Mouse (Mus musculus) gastrocnemius, postnatal 14 days (tissue): ENCODE data around the gene Mgea5. TPM values are rescaled to one million over a fixed set of nuclear protein-coding genes. Genes with fewer than 3 reads are reported as not detected.
A peak's percentile ranks its signal among the peaks of the same experiment; 100 is the strongest.

Source experiments
- DNase-seq: peaks from one replicate; pipeline ENCODE4 v3.0.0; 2021; ENCODE audit warnings: mixed read lengths
- intact Hi-C: fragments of 180-260 bp; cut with DNase I; formaldehyde crosslinking; loops from one replicate; pipeline ENCODE4 v1.15.1; 2025; ENCODE audit warnings: low total_unique reads
- total RNA-seq, 2 experiments: library from RNA; stranded (reverse); gene quantifications; 2 replicates each; pipeline ENCODE4 v1.2.3; 2021

Gene Mgea5
- total RNA-seq, 2 experiments from 2014 or later, result 28.6 to 29.6 TPM

DNA sequence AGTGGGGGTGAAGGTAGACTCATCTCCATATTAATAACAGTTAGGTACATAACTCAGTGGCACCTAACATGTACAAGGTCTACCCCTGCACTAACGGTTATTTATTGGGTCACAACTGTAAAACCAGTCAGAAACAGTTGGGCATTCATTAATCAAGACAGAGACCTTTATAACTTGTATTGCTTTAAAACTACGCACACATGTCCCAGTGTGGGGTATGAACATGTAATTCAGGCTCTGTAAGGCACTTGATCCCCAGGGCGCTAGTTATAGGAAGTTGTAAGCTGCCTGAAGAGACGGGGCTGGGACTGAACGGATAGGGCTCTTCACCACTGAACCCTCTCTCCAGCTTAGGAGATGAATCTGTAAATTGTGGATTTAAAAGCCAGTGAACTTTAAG lies 25.0 kb downstream of the Mgea5 start:
- intact Hi-C loops, result no loop called here

DNA sequence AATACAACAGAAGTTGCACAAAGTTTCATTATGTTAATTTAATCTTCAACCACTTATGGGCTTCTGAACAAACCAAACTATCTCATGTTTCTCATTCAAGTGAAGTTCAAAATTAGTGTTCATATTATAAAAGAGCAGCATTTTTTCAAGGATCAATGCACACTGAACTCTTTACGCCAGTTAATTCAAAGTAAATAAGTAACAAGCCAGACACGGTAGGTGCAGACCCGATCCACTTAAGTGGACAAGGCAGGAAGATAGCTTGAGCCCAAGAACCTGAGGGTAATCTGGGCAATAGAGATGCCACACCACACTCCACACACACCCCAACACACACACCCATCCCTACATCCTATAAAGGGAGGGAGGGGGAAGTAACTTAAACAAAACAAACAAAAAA lies 30.1 kb downstream of the Mgea5 start:
- no peak for DNase-seq
- intact Hi-C loops, result no loop called here

More for the DNA sequence above, 25.0 kb downstream of the Mgea5 start:
- DNase-seq, result no peak

DNA sequence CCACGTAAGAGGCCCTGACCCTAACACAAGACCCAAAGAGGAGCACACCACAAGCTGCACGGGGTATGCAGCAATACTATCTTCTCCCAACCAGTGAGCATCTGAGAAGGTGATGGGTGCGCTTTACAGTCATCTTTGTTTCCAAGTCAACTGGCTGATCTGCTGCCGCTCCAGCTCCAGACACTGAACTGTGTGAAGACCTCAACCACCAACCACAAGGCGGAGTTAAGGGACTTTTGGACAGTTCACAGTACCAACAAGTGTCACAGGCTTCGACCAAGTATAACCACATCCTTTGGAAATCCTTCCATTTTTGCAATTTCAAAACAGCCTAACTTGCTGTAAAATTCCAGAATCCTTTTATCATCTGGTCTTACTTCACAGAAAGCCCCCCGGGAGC lies 31.8 kb downstream of the Mgea5 start:
- DNase-seq, result no peak
- intact Hi-C loops, result no loop called here

DNA sequence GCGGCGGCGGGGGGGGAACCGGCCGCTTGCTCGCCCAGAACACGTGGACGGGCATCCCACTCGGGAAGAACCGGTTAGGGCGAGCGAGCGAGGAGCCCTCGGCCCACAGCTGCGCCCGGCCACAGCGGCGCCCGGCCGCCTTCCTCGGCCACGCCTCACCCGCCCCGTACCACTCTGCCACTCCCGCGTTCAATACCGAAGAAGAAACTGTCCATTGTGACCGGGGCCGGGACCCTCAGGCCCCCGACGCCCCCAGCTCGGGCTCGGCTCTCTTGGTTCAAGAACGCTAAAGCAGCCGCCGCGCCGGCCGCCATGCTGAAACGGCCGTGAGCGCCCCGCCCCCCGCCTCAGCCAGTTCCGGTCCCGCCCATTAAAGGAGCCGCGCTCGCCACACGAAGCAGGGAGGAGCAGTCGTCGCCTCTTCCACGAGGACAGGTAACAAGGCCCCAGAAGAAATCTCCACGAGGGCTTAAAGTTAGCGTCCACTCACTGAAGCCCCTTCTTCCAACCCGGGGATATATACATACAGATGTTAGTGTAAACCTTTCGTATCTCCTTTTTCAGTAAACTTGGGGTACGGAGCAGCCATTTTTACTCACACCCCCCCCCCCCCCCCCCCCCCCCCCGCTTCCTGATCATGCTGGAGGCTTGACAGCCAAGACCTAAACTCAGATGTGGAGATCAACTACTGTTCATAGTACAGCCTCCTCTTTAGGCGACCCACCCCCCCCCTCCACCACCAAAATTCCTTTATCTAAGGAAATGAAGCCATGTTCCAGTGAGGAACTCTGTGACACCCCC lies 34.2 kb downstream of the Mgea5 start, which contains the start of gene Npm3:
Gene Npm3 (minus strand): TSS at position 349 of the 801 bp plus-strand sequence.
- intact Hi-C loops, result no loop called here
- peak; percentile 84 for DNase-seq

DNA sequence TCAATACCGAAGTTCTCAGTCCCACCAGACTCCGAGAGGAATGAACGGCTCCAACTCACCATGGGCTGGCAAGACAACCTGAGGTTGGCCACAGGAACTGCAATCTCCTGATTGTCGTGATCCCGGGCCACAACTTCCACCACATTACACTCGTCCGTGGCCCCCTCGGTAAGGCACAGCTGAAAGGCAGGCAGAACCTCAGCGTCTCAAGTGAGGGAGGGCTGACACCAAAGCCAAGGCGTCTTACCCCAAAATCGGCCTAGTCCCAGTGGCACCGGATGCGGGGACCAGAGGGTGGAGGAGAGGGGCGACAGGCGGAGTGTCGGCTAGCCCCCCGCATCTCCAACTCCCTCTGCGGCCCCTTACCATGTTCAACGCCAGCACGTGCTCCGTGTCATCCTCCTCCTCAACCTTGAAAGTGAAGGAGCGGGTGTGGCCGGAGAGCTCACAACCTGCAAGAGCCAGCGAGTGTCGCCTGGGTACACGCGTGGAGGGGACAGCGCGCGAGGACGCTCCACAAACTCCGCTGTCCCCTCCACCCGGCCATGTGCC lies 34.9 kb downstream of the Mgea5 start:
- intact Hi-C loops, result no loop called here
- DNase-seq, result no peak

DNA sequence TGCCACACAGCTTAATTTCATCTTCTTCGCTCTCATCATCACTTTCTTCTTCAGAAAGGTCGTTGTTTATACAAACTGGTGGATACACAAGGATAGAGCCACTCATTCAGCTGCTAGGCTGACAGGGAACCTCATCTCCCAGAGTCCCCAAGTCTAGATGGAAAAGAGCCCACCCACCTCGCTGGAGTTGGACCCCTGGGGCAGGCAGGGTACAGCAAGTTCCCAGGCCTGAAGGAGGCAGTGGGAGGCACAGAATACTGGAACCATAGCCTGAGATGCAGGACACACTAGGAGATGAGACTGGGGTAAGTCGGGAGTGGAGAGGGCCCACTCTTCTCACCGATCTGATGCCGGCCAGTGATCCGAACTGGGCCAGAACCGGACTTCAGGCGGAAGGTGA lies 35.4 kb downstream of the Mgea5 start:
- intact Hi-C loops, result no loop called here
- DNase-seq, result no peak

DNA sequence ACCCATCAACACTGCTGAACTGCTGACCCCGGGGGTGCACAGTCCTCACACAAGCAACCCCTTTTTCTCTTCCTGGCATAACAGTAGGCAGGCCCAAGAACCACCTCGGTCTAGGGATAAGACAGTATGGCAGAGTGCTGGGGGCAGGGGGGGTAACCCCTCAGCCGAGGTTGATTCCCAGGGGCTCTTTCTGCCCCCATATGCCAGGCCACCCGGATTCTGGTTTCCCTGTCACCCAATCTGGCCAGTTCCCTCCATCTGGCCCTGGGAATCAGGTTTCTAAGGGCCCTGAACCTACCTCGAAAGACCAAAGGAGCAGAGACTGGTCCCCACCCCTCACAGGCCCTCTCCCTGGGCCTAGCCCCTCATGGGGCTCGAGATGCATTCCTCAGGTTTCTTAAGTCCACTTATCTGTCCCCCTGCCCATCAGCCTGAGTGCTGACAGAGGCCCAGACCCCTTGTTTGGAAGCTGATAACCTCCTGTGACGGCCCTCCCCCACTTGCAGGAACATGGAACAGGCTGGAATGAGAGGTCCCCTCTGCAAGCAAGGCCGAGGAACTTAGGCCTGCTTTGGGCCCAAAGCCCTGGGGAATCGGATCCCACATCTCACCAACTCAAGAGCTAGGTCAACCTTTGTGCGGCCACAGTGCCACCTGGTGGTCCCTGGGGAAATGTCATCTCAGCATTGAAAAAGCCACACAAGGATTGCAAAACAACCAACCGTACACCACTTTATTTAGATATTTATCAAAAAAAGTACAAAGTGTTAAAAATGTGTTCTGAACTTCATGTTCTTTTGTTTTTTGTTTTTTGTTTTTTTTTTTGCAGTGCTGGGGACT lies 36.4 kb downstream of the Mgea5 start:
- peak; percentile 83 for DNase-seq
- intact Hi-C loops, result no loop called here

DNA sequence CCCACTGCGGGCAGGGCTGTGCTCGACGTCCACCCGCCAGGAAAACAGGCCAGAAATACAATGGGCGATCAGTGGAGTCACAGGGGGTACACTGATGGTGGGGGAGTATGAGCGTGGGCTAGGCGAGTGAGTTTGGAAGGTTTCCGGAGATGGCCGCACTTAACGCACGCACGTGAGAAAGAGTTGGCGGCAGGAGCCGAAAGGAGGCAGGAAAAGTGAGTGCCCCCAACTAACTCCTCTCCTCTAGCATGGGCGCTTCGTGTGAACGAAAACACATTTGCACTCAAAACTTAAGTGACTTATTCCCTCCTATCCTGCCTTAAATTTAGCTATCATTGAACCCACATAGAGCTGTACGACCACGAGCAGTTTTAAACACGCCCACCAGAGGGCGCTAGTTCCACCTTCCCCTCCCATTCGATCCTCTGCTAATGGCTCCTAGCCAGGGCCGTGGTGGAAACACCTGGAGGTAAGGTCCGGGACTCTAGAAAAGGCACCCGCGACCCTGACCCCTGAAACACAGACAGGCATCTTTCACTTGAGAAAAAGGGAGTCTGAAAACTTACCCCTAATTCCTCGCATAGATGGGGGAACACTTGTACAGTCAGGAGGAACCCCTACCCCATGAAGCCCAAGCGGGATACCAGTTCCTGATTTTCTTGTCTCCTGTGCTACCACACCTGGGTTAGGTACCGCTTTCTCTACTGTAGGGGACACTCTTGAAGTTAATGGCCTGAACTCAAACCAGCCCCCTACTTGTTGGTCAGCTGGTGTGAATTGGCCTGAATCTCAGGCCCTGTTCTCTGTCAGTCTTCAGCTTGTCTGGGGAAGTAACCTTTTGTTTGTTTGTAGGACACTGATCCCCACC lies 37.2 kb downstream of the Mgea5 start:
- peak; percentile 75 for DNase-seq
- intact Hi-C loops, result no loop called here

DNA sequence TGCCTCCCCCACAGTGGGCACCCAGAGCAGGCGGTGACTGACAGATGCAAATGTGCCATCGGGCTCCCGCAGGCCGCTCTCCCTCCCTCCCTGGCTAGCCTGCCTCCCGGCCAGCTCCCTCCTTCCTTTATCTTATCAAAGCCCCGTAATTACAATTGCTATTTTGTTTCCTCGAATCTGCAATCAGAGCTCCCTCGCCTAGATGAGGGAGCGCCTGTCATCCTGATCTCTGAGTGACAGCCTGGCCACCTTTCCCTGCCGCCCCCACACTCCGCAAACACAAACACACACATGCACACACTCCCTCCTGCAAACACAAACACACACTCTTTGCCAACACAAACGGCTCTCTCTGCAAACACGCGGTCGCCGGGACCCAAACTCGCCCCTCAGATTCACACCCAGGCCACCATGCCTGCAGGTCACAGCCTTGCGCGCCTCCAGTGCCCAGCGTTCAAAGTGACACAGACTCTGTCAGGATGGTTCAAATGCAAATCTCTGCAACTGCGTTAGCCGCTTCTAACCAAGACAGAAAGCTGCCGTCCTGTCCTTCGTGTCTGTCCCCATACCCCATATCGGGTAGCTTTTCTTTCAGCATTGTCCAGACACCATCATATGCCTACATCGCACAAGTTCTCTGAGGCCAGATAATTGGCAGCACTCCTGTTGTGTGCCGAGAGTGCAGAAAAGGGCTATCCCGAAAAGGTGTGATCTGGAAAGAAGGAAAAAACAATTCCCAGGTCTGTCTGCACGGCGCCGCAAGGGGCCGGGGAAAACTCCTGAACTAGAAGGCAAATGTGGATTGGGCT lies 38.1 kb downstream of the Mgea5 start:
- DNase-seq, result no peak
- intact Hi-C loops, result loop anchor here (2.0 kb wide), 1 partner anchor 173 kb away; no protein-coding TSS in a partner anchor

DNA sequence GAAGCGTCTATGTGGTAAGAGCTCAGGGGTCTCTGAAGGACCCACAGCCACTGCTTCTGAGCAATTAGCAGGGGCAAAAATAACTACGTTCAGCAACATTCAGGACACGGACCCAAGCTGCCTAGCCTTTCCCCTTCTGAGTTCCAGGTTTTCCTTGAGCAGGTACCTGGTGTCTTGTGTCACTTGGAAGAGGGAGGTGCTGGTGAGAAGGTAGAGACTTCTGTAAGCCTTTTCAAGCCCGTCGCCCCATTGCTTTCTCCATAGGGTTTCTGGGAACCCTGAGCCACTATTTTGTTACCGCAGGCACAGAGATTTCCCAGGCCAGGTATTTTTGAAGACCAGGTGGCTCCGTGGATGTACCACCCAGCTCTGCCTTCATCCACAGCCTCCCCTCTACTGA lies 40.0 kb downstream of the Mgea5 start:
- no peak for DNase-seq
- intact Hi-C loops, result loop anchor here (2.0 kb wide), 1 partner anchor 171 kb away; no protein-coding TSS in a partner anchor

DNA sequence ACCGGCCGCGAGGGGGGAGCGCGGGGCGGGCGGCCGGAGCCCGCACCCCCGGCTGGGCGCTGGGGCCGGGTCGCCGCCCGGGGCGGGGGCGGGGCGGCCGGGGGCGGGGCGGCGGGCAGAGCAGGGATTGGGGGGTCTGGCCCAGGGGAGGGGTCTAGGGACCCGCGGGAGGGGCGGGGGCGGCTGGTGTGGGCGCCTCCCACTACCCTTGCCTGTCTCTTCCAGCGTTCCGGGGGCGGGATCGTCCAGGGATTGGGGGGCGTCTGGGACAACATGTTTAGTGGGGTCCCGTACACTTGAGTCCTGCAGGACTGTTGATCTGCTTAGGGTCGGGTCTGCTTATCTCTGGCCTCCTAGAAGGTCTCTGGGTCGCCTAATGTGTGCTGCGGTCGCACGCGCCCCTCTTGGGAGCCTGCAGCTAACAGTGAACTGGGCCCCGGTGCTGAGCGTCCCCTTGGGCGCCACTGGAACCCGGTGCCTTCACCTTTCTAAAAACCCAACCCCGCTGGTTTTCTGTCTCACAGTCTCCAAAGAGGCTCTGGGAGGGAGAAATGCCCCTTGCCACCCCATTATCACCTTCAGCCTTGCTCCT lies 40.6 kb downstream of the Mgea5 start:
- DNase-seq, result no peak
- intact Hi-C loops, result no loop called here

DNA sequence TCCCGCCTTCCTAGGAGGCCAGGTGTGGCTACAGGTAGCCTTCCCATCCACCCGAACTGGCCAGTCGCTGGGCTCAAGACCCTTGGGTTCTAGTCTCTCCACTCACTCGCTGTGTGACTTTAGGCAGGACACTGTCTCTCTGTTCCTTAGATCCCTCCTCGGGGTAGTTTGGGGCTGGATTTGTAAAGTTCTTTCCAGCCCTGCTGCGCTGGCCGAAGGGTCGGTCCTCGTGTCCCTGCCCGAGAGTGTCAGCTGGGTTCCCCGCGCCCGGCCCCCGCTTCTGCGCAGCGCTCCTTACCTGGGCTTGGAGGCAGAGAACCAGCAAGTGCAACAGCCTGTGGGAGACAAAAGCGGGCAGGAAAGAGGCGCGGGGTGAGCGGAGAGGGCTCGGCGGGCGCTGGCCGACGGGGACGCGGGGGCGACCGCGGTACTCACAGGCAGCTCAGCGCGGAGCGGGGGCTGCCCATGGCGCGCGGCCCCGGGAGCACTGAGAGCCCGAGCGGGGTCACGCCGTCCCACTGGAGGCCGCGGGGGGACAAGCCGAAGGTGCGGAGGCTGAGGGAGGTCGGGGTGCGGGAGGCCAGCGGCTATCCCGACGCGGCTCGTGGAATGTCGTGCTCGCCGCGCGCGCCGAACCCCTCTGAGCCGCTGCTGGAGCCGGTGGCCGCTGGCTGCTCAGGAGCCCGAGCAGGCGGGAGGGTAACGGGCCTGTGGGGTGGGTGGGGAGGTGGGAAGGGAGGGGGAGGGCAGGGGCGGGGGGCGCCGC lies 41.2 kb downstream of the Mgea5 start, which contains the start of gene Fgf8:
Gene Fgf8 (minus strand): TSS at position 698 of the 766 bp plus-strand sequence.
- intact Hi-C loops, result no loop called here
- DNase-seq, result no peak

DNA sequence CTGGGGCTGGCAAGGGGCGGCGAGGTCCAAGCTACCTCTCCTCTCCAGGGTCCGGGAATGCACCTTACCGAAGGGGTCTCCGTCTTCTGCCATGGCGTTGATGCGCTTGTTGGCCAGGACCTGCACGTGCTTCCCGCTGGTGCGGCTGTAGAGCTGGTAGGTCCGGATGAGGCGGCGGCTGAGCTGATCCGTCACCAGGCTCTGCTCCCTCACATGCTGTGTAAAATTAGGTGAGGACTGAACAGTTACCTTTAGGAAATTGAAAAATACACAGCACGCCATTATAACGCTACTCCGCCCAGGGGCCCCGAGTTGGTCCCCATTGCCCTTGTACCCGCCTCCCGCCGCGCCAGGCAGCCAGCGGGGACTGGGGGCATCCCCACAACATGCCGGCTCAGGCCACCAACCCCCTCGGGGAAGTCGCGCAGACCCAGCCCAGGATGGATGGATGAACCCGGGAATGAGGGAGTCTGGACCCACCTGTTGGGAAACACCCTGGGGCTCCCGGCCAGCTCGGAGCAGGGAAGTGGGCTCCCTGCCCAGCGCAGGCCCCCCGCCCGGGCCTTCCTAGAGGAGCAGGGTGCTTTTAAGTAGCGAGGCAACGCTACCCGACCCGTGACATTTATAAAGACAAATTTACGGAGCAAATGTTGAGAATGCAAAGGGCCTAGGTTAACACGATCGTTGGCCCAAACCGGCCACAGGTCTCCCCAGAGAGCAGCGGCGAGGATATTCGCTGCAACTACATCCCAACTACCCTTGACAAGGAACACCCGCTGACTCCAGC lies 42.0 kb downstream of the Mgea5 start:
- no peak for DNase-seq
- intact Hi-C loops, result no loop called here

DNA sequence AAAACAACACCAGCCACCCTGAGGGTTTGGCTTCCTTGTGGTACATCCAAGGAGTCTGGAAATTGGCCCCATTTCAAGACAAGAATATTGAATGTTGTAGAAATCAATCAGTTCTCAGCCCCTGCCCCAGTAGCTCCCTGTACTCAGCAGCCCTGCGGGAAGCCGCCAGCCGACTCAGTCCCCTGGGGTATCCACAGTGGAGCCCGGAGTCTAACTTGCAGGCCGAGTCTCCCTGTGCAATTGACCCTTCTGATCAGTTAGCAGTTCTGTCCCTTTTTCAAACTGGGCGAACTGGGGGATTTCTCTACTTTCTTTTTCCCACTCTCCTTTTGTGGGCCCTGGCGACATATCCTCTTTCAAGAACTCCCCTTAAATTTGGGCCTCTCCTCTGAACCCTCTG lies 42.8 kb downstream of the Mgea5 start:
- no peak for DNase-seq
- intact Hi-C loops, result no loop called here

DNA sequence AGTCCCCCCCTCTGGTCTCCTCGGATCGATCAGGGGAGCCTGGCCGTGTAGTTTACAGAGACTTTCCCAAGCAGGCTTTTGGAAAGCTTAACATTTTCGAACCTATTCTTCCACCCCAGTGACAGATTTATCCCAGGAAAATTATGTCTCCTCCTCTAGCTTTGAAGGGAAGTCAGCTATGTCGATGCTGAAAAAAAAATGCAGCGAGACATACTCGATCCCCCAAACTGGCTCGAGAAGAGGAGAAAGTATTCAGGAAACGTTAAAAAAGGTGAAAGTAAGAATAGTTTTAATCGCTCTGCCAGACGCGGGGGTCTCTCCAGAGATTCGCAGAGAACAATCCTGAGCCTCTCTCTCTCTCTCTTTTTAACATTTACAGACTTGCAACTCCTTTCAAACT lies 43.4 kb downstream of the Mgea5 start:
- intact Hi-C loops, result no loop called here
- no peak for DNase-seq

DNA sequence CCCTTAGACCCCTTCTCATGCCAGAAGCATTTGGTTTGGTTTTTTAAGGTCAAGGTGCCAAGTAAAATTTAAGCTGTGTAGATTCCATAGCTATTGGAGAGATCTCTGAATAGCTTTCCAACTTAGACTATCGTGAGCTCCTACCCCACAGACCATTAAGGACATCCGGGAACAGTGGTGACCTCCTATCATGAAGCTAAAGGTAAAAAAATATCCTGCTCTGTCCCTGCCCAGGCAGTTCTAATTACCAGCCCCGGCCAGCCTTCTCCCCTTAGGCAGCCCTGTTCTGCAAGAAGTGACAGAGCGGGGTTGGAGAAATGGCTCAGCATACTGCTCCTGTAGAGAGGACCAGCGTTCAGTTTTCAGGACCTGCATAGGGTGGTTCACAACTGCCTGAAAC lies 45.1 kb downstream of the Mgea5 start:
- DNase-seq, result no peak
- intact Hi-C loops, result no loop called here
